Mouse (Mus musculus) spleen, adult 2 months (tissue): ENCODE results near the gene Zfp507.

ENCODE experiments used
- CTCF ChIP-seq: fragments of 200-500 bp; IDR thresholded peaks from 2 replicates; pipeline ENCODE4 v1.5.1; 2011; ENCODE audit warnings: mild to moderate bottlenecking, inconsistent platforms; ENCODE audit not compliant: insufficient read depth, insufficient read length, insufficient replicate concordance; ENCODE audit errors: extremely low read depth
- POLR2A ChIP-seq: fragments of 200-500 bp; IDR thresholded peaks from 2 replicates; pipeline ENCODE4 v1.6.1; 2011; ENCODE audit warnings: low read depth, low read length, inconsistent platforms

- no peak for TF ChIP-seq POLR2A
- TF ChIP-seq CTCF = no peak
These were observed 12.2 kb upstream of the Zfp507 start for GRCm38 (mm10) chr7:35814759-35815551.
